Mouse (Mus musculus) kidney, adult 9 months (tissue): ENCODE results near the gene Negr1.

Source experiments
- DNase-seq: peaks from one replicate; pipeline ENCODE4 v3.0.0; 2022

Negr1 gene

GRCm38 (mm10) chr3:156698687-156699086, 137.1 kb downstream of the Negr1 start:
- no peak for DNase-seq

- DNase-seq, result no peak
Measured at GRCm38 (mm10) chr3:156703241-156703640, 141.6 kb downstream of the Negr1 start.

- DNase-seq, result peak; percentile 3
Measured at GRCm38 (mm10) chr3:156710240-156710639, 148.6 kb downstream of the Negr1 start.

DNA sequence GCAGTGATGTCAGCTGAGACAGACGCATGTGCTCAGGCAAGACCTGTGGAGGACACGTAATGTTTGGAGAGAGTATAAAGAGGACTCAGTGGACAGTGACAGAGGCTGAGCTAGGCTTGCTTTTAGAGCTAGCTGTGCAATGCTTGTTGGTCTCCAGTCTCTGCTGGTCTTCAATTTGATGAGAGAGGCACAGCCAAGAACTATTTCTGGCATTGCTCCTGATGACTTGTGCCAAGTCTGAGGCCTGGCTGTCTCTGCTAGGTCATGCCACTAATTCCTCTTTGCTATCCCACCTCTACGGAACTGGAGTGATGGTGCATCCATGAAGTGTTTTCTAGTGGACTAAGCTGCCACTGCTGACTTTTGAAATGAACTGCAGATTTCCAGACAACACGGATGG, 149.1 kb downstream of the Negr1 start:
- DNase-seq, result no peak

GRCm38 (mm10) chr3:156736335-156736734, 174.7 kb downstream of the Negr1 start:
- no peak for DNase-seq

- DNase-seq, result no peak
Measured at GRCm38 (mm10) chr3:156739529-156739928, 177.9 kb downstream of the Negr1 start.

DNA sequence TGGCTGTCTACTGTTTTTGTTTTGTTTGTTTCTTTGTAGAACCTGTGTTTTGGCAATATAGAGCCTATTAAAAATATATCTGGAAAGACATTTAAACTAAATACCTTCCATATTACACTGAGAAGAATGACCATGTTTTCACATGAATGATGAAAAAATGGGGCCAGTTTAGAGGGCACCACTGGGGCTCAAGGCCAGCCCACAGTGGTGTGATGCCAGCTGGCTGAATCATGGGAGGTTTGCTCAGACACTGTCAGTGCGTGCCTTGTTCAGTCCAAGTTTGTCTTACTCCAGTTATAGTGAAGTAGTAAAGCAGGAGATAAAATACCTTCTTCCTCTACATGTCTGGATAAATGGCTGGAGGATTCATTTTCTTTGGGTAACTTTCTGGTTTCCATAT, 181.7 kb downstream of the Negr1 start:
- no peak for DNase-seq

GRCm38 (mm10) chr3:156745218-156745770, 183.7 kb downstream of the Negr1 start:
- DNase-seq, result no peak

DNA sequence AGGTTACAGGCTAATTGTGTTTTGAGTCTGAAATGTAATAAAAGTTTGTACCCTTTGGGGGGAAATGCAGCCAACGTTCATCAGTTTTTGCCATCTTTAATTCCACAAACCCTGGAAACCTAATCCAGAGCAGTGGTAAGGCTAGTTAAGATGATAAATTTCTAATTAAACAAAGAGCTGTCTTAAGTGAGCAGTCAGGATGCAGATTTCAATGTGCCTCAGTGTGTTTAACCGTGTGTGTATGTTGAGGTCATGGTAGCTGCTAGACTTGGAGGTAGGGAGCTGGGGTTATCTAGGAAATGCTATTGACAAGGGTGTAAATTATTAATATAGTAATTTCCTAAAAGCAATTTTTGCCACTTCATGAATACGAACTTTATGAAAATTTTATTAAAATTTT, 185.9 kb downstream of the Negr1 start:
- no peak for DNase-seq

DNA sequence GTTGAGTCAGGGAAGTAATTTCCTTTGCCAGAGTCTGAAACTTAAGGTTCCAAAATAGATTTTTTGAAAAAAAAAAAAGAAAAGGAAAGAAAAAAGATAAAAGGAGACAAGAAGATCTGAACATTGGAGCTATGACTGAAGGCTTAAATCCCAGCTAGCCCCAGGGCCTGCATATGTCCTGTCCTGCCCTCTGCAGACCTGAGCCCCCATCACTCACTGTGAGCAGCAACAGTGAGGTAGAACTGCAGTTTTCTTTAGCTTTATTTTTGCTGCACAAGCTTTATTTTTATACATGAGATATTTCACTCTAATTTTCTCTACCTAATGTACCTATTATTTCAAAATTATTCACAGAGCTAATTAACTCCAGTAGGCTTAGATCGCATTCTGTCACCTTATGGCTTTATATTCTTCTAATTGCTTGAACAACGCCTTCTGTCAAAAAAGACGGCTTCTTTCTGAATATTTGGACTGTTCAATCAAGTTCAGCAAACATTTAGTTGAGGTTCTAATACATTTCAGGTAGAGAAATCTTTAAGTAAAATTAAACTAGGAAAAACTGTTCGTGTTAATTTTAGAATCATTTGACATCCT, 192.3 kb downstream of the Negr1 start:
- DNase-seq, result no peak

DNA sequence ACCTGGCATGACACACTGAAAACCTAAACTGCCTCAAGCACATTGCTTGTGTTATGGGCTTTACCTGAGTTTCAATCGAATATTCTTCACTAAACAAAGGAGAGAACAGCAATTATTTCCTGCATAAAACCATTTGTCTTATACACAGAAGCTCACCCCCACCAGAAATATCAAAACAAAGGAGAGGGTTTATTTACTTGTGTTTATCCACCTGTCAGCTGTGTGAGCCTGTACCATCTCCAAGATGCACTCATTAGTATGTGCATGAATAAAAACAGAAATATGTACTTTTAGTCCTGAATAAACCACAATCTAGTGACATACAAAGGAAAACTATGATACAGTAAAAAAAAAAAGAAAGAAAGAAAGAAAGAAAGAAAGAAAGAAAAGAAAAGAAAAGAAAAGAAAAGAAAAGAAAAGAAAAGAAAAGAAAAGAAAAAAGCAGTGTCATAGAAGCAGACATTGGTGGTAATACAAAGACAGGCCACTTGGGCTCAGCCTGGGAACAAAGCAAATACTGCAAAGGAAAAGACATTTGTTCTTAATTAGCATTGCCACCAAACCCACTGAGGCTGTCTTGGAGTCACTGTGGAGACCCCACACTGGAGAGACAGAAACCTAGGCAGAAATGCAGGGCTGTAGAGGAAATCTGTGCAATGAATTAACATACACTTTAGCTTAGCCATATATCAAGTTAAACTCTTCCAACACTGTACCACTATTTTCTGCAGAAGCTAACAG, 193.4 kb downstream of the Negr1 start:
- no peak for DNase-seq

DNA sequence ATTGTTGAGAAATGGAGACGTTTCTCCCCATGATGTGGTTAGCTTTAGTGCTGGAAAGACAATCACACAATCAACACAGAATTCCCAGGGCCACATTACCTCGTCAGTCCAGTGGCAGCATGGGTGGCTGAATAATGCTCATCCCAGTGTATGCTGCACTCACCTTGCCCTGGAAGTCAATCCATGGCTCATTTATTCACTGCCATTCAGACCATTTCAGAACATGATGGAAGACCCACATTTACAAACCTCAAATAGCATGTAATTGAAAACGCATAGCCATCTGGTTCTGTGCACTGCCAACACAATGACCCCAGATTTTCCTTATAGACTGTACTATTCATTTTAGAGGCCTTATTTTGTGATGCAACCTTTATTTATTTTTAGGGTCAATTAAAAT, 203.4 kb downstream of the Negr1 start:
- DNase-seq, result no peak

GRCm38 (mm10) chr3:156766171-156766845, 204.7 kb downstream of the Negr1 start:
- no peak for DNase-seq

- no peak for DNase-seq
Measured at GRCm38 (mm10) chr3:156771626-156772025, 210.0 kb downstream of the Negr1 start.

GRCm38 (mm10) chr3:156772057-156772456, 210.5 kb downstream of the Negr1 start:
- no peak for DNase-seq

DNA sequence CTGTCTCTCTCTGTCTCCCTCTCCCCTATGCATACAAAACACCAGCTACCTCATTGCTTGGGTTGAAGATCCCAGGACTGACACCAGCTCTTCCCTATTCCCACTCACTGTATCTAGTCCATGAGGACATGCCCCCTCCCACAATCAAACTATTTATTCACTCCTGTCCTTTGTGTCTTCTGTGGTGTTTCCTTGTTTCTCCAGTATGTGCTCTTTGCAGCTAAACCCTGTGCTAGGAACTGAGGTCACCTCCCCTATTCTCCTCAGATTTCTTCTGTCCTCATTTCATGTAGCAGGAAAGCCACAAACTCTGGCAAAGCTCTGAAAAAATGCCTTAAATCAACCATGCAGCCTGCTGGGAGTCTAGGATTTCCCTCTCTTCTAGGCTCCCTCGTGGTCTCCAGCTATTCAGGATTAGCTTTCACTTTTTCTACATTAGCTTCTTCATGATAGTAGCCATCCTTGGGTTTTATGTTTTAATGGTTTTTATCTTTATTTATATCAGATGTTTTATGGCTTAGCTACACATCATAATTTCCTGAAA, 222.8 kb downstream of the Negr1 start:
- no peak for DNase-seq

DNA sequence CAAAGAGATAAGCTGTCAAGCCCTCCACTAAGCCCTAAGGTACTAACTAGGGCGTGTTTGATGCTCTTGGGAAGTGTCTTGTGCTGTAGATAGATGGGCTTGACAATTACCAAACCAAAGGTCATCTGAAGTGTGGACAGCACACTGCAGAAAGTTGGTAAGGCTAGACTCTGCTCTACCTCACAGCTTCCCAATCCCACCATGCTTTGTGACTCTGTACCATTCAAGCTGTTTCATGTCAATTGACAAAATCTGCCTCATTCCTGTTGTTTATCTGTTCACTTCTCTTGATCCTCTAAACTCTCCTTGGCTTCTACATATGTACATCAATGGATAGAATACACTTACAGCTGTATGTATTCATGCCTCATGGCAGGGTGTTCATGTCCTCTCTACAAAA, 224.8 kb downstream of the Negr1 start:
- DNase-seq, result no peak

DNA sequence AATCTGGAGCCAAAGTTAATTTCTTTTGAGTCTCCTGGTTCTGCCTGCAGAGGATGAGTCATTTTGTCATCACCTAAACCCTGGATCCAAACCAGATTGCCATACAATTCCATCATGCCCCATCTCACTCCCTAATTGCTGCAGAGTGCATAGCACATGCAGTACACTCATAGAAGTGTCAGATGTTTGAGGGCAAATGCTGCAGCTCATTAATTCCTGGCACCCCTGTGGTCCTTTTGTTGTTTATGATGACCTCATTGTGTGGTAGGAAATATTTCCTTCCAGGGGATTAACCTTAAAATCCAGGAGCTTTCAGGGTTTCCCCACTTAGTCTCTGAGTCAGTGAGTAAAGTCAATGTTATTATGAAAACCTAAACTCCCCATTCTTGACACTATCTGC, 229.6 kb downstream of the Negr1 start:
- no peak for DNase-seq

GRCm38 (mm10) chr3:156792743-156793142, 231.1 kb downstream of the Negr1 start:
- DNase-seq, result no peak

GRCm38 (mm10) chr3:156794091-156794490, 232.5 kb downstream of the Negr1 start:
- peak; percentile 76 for DNase-seq

DNA sequence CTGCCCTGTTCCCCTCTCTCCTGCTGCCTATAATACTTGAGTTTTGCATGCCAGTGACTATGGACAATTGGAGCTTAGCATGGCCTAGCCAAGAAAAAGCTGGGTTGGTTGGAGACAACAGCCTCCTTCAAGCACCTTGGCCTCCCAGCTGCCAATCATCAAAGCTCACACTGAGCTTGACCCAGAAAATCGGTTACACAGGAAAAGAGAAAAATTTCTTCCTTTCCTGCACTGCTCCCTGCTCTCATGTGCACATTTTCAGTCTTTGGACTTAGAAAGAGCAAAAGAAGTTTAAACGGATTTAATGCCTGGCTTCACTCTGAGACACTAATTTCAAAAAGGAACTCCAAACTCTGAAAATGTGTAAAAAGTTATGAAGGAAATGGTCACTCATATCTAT, 233.0 kb downstream of the Negr1 start:
- peak; percentile 58 for DNase-seq

GRCm38 (mm10) chr3:156796061-156796691, 234.6 kb downstream of the Negr1 start:
- DNase-seq, result no peak

- DNase-seq, result no peak
Measured at GRCm38 (mm10) chr3:156799228-156799627, 237.6 kb downstream of the Negr1 start.
